Mouse (Mus musculus): ENCODE data around the gene Als2cl.

Als2cl gene

DNA sequence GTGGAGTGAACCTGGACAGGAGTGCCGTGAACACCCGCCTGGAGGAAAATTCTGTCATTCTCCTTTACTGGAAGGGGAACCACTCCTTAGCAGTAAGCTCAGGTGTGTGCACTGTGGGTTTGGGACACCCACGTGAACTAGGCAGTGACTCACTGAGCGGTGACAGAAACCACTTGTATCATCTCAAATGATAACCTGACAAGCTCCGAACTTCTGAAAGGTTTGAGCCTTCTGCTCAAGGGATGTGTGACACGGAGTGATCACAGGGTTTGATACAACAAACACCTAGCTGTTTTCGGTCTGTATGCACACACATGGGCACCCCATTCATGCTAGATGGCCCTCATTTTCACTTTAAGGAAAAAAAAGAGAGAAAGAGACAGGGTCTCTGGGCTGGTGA lies 37.1 kb downstream of the Als2cl start, which contains the start of gene Fam240a:
TSS of gene Fam240a (minus strand) at position 76 of the 400 bp plus-strand sequence.
- DNase-seq (ENCODE audit: low spot score in 2 of 2), result peak in 1 of 2 experiments; percentile 12

DNA sequence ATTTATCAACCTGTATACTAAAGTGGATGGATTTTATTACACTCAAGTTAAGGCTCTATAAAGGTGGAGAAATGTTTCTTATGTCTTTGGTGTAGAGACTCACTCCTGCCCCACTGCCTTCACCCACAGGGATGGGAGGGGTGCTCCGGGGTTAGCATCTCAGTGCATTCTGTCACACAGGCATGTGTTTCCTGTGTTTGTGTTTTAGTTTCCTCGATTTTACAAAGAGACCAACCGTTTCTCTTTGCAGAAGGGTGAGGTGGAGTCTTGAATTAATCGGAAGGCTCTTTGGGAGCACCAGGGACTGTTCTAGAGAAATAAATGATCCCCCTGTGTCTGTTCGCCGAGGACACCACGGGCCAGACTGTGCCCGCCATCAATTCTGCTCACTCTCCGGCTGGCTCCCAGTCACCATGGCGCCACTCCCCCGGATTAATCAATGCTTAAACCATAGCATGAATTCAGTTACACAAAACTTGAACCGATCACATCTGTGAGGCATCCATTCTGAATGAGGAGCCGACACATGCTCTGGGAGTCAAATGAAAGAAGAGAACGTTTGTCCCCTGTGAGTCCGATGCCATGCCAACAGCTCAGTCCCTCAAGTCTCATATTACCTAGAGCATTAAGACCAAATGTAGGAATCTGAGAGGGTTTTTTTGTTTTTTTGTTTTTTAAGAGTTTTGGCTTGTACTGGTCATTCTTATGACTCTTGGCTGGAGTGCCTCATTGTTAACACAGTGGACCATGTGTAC lies 41.2 kb downstream of the Als2cl start:
- DNase-seq (ENCODE audit: low spot score in 2 of 2), result no peak

DNA sequence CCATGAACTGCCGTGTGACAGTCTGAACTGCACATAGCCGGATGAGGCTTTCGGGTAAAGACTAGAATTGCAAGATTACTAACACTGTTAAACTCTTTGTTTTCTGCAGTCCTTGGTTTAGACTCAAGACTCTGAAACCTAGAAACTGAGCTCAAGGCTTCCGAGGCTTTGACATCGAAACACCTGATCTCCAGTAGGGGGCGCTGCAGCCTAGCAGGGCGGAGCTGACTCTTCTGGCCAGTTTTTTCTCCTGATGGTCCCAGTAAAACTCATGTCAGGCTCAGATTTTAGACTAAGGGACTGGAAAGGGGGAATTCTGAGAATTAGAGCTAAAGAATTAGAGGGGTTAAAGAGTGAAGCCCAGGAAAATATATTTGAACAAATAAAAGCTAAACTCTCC lies 43.1 kb downstream of the Als2cl start:
- DNase-seq (ENCODE audit: low spot score in 2 of 2), result peak; percentile 37 to 52

DNA sequence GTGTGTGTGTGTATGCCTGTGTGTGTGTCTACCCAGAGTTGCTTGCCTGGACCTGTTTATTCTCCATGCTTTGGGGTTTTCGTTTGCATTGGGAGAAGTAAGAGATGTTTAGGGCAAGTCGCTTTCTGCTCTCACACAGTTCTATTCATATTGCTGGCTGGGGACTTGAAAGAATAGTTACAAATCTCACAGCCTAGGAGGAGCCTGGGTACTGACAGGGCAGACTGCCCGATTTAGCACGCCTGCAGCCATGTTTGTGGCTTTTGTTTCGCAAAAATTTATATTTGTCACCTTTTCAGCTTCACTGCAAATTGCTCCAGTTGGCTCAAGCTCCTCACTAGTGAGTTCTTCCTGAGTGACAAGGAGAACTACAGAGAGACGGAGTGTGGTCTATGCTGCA lies 51.9 kb downstream of the Als2cl start:
- DNase-seq (ENCODE audit: low spot score in 2 of 2), result no peak

DNA sequence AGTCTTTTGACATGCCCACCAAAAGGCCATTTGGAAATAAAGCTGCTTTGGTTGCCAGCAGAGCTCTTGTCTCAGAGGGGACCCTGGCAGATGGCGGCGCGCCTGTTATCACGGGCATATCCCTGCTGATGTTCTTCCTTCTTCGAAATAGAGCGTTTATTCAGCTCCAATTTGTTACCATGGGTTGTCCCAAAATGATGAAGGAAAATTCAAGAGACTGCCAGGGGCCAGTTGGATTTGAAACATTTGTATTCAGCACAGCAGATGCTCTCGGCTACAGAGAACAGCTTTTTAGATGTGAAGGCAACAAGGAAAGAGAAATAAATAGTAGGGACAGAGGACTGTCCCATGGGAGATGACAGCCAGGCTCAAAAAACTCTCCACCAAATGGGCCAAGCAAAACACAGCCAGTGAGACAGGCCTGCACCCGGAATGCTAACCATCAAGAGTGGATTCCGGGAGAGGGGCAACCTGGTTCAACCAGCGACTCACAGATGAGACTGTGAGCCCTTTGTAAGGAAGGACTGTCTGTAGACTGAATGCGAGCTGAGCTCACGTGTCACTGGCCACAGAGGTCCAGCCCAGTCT lies 54.3 kb downstream of the Als2cl start:
- DNase-seq (ENCODE audit: low spot score in 2 of 2), result no peak

DNA sequence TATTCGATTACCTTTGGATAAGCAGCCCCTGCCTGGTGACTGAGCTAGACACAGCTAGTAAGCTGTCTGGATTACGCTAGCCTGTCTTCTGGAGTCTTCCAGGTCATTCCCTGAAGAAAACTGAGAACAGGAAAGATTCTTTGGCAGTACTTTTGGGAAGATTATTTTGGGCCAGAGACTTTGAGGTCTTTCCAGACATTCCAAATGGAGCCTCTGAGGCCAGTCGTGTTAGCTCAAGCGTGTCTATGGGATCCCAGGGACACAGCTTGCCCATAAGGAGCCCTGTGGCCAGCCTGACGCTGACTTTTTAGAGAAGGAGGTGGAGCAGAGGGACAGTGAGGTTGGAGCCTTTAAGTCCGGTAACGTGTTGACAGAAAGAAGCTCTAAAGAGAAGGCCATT lies 56.3 kb downstream of the Als2cl start:
- DNase-seq (ENCODE audit: low spot score in 2 of 2), result no peak

DNA sequence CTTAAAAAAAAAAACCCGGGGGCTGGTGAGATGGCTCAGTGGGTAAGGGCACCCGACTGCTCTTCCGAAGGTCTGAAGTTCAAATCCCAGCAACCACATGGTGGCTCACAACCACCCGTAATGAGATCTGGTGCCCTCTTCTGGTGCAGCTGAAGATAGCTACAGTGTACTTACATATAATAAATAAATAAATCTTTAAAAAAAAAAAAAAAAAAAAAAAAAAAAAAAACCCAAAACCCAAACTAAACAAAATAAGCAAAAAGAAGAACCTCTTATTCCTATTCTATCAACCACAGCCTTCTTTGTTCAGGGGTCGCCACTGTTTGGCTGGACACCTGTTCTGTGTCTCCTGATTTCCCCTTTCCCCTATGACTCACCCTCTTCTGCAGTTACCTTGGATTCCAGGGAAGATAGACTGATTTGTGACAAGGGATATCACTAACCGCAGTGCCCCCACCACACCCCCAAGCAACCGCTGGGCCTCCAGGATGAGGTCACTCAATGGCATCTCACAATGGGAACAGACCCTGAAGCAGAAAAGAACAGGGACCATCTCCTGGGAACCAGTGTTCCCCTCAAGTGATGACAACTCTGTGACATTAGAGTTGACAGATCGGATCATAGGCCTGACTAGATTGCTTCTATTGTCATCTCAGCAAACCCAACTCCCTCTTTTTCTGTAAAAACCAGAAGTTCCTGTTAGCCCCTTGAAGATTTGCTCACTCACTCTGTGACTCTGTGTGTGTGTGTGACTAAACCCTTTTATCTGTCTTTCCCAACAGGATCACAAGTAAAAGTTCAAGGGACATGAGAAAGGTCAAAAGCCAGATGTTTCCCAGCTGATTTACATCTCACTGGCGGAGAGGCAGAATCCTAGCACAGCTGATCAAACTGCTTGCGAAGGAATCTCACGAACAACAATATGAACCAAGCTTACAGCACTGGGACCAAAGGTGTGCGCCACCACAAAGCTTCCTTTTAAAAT lies 58.1 kb downstream of the Als2cl start:
- no peak for DNase-seq (ENCODE audit: low spot score in 2 of 2)

DNA sequence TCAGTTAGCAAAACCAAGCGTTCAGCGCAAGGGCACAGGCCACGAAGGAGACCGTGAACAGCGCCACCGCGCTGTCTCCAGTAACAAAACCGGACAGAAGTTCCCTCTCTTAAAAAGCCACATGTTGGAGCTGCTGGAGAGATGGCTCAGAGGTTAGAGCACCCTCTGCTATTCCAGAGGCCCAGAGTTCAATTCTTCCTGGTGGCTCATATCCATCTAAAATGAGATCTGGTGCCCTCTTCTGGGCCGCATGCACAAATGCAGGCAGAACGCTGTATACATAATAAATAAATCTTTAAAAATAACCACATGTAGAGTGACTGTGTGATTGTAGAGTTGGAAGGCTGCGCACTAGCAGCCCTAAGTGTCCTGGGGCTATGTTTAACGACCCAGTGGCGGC lies 64.6 kb downstream of the Als2cl start:
- no peak for DNase-seq (ENCODE audit: low spot score in 2 of 2)

DNA sequence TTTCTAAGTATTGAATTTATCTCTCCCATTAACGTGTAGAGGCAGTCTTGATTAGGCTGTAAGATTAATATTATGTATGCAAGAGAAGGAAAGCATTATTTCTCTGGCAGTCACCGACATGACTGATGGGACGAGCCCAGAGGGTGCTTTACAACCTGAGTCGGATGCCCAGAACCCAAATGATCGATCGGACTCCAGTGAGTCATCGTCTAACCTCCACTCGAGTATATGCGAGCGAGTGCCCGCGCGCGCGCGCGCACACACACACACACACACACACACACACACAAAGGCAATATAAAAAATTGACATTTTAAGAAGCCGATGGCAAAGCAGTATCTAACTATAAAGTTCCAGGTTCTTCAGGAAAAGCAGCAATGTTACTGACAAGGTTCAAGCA lies 65.7 kb downstream of the Als2cl start:
- no peak for DNase-seq (ENCODE audit: low spot score in 2 of 2)

DNA sequence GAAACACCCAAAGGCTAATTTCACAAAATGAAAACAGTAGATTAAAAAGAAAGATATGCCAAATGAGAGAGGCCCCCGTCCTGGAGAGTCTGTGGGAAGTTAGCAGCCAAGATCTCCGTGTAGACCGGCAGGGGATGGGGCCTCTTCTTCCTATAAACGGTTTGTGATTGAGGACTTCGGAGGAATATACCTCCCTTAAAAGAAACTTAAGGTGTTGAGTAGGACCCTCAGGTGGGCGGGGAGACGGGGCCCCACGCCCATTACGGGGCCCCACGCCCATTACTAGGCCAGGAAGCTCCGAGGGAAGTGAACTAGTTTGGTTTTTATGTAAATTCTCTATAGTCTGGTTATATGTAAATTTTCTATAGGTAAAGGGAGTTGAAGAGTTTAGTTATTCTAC lies 66.3 kb downstream of the Als2cl start, which contains the start of gene Tdgf1:
TSS of gene Tdgf1 (minus strand) at position 233 of the 400 bp plus-strand sequence.
- no peak for DNase-seq (ENCODE audit: low spot score in 2 of 2)

DNA sequence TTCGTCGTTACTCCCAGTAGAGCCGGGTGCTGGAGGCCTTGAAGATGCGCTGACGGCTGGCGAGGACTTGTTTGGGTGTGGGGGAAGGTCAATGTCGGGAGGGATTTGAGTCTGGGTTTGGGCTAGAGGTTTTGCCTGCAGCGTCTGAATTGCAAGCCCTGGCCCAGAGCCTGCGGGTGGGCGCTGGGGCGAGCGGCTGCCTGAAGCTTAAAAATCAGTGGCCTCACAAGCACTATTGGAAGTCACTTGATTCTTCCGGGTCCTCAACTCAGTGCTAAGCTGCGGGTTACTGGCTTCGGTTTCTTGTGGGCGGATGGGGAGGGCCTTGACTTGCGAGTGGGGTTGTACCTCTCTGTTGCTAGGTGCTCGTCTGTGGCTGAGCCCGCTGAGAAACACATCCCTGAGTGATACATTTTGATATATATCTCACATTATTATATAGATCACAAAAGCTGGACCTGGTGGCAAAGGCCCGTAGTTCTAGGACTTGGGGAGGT lies 66.9 kb downstream of the Als2cl start:
- DNase-seq (ENCODE audit: low spot score in 2 of 2), result peak; percentile 17 to 37

DNA sequence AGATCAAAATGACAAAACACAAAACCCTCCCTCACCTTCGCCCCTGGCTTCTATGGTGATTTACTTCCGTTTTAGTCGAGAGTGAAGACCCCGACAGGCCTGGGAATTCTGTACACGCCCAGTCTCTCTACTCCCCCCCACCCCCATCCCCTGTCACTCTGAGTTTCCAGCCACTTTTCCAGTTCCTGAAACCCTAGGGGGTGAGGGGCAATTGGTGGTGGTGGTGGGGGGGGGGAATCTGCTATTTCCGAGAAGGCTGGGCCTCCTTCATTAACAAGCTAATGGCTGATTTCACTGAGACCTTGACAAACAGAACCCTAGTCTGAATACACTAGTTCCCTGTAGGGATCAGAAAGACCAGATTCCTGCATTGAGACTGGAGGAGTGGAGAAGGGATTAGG lies 67.6 kb downstream of the Als2cl start:
- DNase-seq (ENCODE audit: low spot score in 2 of 2), result no peak

DNA sequence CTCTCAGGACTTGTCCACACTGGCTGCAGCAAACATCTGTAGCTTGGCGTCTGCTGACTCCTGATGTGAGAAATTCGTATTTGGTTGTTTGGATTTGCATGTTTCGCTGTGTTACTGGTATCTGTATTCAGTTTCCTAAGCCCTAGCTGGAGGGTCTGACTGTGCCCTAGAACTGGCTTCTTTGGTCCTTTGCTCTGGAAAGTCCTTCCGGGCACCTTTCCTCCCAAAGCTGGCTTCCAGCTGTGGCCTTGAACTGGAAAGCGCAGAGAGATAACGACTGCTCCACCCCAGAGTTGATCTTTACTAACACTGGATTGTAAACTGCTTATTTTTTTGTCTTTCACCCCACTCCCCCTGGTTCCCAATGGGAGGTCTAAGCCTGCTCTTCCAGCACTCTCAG lies 68.2 kb downstream of the Als2cl start:
- no peak for DNase-seq (ENCODE audit: low spot score in 2 of 2)

DNA sequence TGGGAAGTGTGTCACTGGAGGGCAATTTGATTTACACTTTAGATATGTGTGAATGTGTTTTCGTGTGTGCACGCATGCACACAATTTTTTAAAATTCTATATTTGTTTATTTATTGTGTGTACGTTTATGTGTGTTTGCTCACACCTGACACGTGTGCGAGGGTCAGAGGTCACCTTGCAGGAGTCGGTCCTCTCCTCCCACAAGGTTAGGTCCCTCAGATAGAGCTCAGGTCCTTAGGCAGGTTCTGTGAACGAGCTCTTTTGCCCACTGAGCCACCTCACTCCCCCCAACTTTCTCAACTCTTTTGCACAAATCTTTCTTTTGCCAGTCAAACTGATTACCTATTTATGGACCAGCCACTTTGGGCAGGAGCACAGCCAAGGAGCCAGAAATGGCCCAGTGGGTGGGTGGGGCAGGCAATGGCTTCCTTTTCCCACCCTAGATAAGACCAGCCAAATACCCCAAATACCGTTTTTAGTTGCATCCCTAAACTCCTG lies 69.2 kb downstream of the Als2cl start:
- DNase-seq (ENCODE audit: low spot score in 2 of 2), result no peak

DNA sequence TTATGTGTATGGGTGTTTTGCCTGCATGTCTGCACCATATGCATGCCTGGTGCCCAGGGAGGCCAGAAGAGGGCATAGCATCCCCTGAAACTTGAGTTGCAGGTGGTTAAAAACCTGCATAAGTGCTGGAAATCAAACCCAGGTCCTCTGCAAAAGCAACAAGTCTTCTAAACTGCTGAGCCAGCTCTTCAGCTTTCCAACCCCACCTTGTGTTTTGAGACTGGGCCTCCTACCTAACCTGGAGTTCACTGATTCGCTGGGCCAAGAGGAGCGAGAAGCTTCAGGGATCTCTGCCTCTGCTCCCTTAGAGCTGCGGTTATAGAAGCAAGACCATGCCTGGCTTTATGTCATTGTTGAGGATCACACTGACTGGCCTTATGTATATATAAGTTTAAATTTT lies 70.4 kb downstream of the Als2cl start:
- DNase-seq (ENCODE audit: low spot score in 2 of 2), result no peak
